Mouse (Mus musculus) bone marrow macrophage, adult 2 months (primary cell): ENCODE data around the gene Gtf3c5. TPM values are rescaled to one million over a fixed set of nuclear protein-coding genes. Genes with fewer than 3 reads are reported as not detected.

Source experiments
- H3K27ac ChIP-seq: 2 replicates; pipeline ENCODE4 v1.5.1; 2012; ENCODE audit warnings: low read depth, low read length; ENCODE audit not compliant: insufficient read depth
- H3K4me1 ChIP-seq: 2 replicates; pipeline ENCODE4 v1.6.1; 2012; ENCODE audit warnings: low read length; ENCODE audit not compliant: control insufficient read depth, insufficient read depth
- H3K4me3 ChIP-seq: 2 replicates; pipeline ENCODE4 v1.5.1; 2012; ENCODE audit warnings: mild to moderate bottlenecking, low read length, moderate library complexity; ENCODE audit not compliant: insufficient read depth
- CTCF ChIP-seq: IDR thresholded peaks from 2 replicates; pipeline ENCODE4 v1.5.1; 2012; ENCODE audit warnings: low read depth, mild to moderate bottlenecking, low read length, moderate library complexity
- POLR2A ChIP-seq: IDR thresholded peaks from 2 replicates; pipeline ENCODE4 v1.6.1; 2012; ENCODE audit warnings: mild to moderate bottlenecking, low read depth, low read length, borderline replicate concordance
- polyA plus RNA-seq: library from polyadenylated mRNA; stranded (reverse); fragments of >200 nt; gene quantifications from 2 replicates; pipeline ENCODE4 v1.2.4, GENCODE M21; 2012; ENCODE audit not compliant: missing spikeins, insufficient read depth, insufficient read length

Gtf3c5 gene
- polyA plus RNA-seq, 1 experiment: 12.9 TPM

- H3K4me3 ChIP-seq: no peak overlapping the region
- H3K4me1 ChIP-seq: peaks cover 37% of the 10 kb centered on the region
- TF ChIP-seq CTCF (no peak), POLR2A (no peak)
- no peak overlapping the region for H3K27ac ChIP-seq
Measured at GRCm38 (mm10) chr2:28529856-28530255, 53.7 kb downstream of the Gtf3c5 start.

DNA sequence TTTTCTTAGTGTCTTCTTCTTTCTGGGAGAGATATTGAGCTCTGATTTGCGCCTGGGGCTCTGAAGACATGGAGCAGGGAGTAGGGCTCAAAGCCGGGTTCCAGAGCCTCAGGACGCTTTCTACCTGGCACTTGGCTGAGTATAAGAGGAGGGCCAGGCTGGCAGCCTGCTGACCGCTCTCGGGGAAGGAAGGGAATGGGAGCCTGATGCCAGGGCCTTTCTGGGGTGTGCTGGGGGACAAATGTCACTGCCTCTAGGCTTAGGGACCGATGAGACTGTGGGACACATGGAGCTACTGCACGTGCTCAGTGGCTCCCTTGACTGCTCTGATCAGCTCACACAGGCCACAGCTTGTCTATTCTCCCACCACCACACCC, 55.2 kb downstream of the Gtf3c5 start:
- peaks cover 48% of the 10 kb centered on the region for H3K4me1 ChIP-seq

DNA sequence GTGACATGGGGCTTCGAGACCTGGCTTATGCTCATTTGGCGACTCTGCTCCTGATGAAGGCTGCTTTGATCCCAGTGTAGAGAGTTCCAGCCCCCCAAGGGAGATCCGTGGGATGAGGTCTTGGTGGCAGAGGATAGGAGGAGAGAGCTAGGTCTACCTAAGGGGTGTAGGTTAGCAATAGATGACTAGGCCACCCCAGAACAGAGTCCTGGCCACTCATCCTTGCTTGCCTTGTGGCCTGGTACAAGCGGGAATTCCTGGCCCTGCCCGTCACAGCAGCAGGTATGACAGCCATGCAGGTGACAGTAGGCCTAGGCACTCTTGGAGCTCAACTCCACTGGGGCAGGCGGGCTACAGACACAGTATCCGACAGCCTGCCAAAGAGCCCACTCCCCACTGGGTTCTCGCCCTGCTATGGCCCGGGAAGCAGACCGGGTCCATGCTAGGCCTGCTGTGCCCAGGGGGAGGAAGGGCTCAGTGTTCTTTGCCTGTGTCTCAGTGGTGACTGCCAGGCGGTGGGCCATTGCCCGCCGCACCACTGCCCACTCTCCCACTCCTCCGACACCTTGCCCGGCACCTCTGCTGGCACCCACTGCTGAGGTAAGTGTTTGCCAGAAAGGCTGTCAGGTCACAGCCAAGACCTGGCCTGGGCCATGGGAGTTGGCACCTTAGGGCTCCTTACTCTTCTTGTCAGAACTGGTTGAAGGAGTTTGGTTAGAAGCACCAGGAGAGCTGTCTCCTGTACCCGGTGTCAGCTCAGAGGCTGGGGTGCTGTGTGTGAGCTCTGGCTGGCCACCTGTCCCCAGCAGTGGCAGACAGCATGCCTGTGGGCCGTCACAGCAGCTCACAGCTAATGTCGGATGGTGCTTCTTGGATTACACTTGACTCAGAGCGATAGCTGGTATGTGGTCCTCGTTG, 55.9 kb downstream of the Gtf3c5 start:
- Histone ChIP-seq H3K27ac (no peak overlapping the region), H3K4me1 (peaks cover 48% of the 10 kb centered on the region), H3K4me3 (no peak overlapping the region)
- TF ChIP-seq POLR2A (no peak), CTCF (no peak)

More for the DNA sequence above, 55.2 kb downstream of the Gtf3c5 start:
- TF ChIP-seq POLR2A: no peak
- no peak for TF ChIP-seq CTCF
- H3K4me3 ChIP-seq: no peak overlapping the region
- no peak overlapping the region for H3K27ac ChIP-seq

DNA sequence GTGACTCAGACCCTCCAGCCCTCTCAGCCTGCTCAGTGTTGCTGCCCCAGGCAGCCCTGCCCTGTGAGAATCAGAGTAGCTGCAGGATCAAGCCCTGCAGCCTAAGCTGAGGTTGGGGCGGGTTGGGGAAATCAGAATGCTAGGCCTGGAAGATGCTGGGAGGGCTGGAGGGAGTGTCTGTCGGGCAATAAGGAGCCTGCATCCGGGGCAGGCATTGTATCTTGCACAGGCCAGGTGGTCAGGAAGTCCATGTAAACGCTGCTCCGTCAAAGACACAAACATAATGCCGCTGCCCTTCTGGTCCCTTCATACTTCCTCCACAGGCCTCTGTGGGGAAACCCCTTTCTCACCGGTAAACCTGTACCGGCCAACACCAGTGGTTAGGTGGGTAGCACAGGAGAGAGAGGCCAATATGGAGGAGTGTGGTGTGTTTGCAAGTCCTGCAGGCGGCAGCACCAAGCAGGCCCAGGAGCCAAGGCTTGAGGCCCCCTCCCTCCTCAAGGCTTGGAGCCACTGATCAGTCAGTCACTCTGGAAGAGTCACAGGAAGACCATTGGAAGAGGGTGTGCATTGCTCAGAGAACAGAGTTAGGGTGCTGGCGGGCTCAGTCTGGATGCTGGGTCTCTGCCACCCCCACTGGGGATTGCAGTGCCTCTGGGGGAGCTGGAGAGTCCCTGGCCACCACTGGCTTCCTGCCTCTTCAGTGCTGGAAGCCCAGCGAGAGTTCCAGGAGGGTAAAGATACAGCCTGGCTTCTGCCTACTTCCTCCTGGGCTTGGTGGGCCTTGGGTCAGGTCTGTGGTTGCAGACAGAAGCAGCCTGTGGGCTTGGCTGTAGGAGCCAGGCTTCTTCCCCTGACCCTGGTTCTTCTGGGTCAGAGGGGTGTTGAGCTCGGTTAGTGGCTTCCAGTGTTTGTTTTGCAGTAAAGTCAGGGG, 57.3 kb downstream of the Gtf3c5 start:
- Histone ChIP-seq H3K27ac (peak overlapping the region; percentile 94), H3K4me1 (peaks cover 52% of the 10 kb centered on the region), H3K4me3 (peak overlapping the region; percentile 7; the same call in 1 of the 2 replicates)
- TF ChIP-seq POLR2A (no peak), CTCF (peak; percentile 37; the same call in 1 of the 2 replicates)

- H3K27ac ChIP-seq: peak overlapping the region; percentile 94
Measured at GRCm38 (mm10) chr2:28525219-28525942, 58.2 kb downstream of the Gtf3c5 start.

DNA sequence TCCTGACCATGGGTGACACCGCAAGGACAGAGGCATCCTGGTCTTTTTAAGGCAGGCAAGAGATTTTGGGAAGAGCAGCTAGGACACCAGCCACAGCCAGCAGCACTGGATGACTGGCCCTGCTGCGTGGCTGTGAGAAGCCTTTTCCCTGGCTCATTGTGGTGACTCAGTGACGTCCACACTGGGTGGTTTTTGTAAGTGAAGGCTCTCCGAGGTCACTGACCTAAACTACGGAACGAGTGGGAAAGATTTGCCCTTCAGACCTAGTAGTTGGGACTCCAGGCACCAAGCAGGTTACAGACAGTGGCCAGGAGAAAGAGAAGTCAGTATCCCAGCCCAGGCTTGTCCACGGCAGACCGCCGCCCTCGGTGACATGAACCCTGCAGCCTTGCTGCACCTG, 59.1 kb downstream of the Gtf3c5 start:
- Histone ChIP-seq H3K4me1 (peaks cover 54% of the 10 kb centered on the region), H3K27ac (peak overlapping the region; percentile 94), H3K4me3 (no peak overlapping the region)
- TF ChIP-seq CTCF (no peak), POLR2A (no peak)

More at GRCm38 (mm10) chr2:28525219-28525942, 58.2 kb downstream of the Gtf3c5 start:
- Histone ChIP-seq H3K4me3 (peak overlapping the region; percentile 36), H3K4me1 (peaks cover 55% of the 10 kb centered on the region)
- no peak for TF ChIP-seq CTCF
- no peak for TF ChIP-seq POLR2A

- TF ChIP-seq POLR2A (no peak), CTCF (no peak)
Measured at GRCm38 (mm10) chr2:28523643-28524117, 59.9 kb downstream of the Gtf3c5 start.

DNA sequence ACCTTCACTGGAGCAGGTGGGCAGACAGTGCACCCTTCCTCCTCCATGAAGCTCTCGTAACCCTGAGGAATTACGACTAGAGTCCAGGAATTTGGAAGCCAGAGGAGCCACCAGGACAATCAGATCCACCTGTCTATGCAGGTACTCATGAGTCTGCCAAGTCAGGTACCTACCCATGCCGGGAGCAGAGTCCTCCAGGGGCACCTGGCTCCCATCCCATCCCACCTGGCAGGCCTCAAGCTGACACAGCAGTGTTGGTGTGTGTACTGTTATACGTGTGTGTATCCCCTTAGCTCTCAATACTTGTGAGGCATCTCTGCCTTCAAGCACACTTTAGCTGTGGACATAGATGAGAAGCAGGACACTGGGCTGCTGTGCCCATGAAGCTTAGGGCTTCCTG, 61.4 kb downstream of the Gtf3c5 start:
- H3K27ac ChIP-seq: no peak overlapping the region
- no peak overlapping the region for H3K4me3 ChIP-seq
- no peak for TF ChIP-seq CTCF
- TF ChIP-seq POLR2A: no peak
- H3K4me1 ChIP-seq: peaks cover 60% of the 10 kb centered on the region

More at GRCm38 (mm10) chr2:28523643-28524117, 59.9 kb downstream of the Gtf3c5 start:
- Histone ChIP-seq H3K4me1 (peaks cover 54% of the 10 kb centered on the region), H3K27ac (peak overlapping the region; percentile 94), H3K4me3 (no peak overlapping the region)

DNA sequence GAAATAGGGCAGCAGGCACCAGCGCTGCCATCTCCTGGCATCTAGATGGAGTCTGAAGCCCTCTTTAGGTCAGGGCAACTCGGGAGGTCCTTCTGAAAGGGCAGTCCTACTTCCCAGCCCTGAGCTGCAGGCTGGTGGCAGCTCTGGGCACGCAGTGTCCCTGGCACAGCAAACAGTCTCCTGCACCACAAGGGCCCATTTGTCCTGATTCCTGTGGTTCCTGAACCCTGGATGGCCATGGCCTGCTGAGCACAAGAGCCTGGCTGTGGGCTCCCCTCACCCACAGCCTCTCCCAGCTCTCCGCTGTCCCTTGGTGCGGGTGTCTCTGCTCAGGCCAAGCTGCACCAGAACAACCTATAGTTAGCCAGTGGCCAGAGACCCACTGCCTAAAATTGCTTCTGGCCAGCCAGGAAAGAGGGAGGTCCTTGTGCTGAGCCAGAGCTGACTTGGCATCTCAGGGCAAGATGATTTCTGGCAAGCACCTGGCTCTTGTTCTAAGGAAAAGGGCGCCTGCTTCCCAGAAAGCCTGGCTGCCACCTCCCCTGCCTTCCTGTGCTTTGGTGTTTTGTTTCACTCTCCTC, 61.9 kb downstream of the Gtf3c5 start:
- H3K4me3 ChIP-seq: no peak overlapping the region
- TF ChIP-seq CTCF (no peak), POLR2A (no peak)
- H3K27ac ChIP-seq: no peak overlapping the region
- peaks cover 56% of the 10 kb centered on the region for H3K4me1 ChIP-seq

- Histone ChIP-seq H3K4me3 (no peak overlapping the region), H3K4me1 (peaks cover 47% of the 10 kb centered on the region), H3K27ac (no peak overlapping the region)
- TF ChIP-seq POLR2A (no peak), CTCF (no peak)
Measured at GRCm38 (mm10) chr2:28520581-28520980, 63.0 kb downstream of the Gtf3c5 start.
